Mouse (Mus musculus) cerebellum, adult (tissue): Measurements from ENCODE around the gene Nt5e.

Experiments
- ATAC-seq: cut with Nextera tagmentation; 2 replicates; pipeline ENCODE4 v1.9.2; 2017; ENCODE audit warnings: mild to moderate bottlenecking, moderate library complexity, mixed read lengths; ENCODE audit not compliant: insufficient number of reproducible peaks, low FRiP score, low TSS enrichment

The Nt5e gene

DNA sequence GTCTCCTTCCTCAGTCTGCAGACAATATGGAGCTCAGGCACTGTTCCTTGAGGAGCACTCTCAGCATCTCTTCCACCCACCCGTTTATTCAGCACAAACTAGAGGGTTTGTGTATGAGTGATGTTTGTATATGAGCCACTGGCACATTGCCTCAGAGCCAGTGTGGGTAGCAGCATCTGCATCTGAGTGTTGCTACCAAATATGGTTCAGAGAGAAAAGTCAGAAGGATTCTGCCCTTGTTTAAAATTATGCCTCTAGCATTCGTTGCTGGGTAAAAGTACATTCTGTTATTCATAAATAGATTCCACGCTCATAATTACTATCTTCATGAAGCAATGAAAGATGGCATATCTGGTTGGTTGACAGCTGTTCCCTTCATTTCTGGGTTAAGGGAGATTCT, 15.7 kb downstream of the Nt5e start:
- no peak for ATAC-seq

DNA sequence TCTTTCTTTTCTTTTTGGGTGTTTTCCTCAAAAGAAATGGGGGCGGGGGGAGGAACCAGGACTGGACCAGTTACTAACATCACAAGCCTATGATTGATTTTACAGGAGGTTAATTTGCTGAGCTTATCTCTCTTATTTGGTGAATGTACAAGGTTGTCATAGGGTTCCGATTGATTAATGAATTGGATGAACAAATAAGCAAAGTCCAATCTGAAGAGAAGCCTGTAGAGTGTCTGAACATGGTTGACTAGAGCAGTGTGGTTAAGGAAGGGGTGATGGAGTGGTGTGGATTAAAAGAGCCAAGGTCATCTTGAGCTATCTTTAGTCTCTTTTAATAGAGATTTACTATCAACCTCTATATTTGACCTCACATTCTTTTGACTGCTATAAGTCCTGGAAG, 17.4 kb downstream of the Nt5e start:
- no peak for ATAC-seq

DNA sequence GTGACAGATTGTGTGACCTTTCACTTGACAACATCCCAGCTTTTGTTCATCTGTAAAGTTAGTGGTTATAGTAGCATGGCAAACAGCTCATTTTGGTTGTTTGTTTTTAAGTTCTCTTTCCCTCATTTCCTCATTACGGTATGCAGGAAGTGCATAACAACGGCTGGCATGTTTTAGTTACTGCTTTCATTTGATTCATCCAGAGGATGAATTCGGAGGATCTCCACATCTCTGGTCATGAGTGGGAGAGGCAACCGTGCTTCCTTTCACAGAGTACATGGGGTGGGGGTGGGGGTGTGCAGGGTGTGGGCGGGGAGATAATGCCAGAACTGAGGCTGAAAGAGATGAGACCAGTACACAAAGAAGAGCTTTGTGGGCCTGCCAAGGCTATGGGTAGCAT, 19.9 kb downstream of the Nt5e start:
- no peak for ATAC-seq

- ATAC-seq: no peak
These were observed 21.6 kb downstream of the Nt5e start for GRCm38 (mm10) chr9:88348623-88349022.

- ATAC-seq: no peak
These were observed 23.3 kb downstream of the Nt5e start for GRCm38 (mm10) chr9:88350317-88350716.

DNA sequence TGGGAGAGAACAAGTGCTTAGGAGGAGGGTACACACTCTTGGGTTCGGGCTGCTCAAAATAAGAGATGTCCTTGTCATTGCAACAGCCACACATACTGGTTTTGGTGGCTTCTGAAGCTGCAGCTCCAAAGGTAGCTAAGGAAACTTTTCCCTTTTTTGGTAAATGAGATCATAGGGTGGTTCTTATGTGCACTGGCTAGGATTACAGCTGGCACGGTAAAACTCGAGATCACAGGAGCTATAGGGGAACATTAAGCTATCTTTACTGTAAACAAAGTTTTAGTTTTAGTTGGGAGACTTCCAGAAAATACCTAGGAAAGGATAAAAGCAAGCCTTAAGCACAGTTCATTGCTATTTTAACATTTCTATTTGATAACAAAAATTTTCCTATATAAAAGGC, 24.2 kb downstream of the Nt5e start:
- ATAC-seq: no peak

- no peak for ATAC-seq
These were observed 25.7 kb downstream of the Nt5e start for GRCm38 (mm10) chr9:88352741-88353140.

DNA sequence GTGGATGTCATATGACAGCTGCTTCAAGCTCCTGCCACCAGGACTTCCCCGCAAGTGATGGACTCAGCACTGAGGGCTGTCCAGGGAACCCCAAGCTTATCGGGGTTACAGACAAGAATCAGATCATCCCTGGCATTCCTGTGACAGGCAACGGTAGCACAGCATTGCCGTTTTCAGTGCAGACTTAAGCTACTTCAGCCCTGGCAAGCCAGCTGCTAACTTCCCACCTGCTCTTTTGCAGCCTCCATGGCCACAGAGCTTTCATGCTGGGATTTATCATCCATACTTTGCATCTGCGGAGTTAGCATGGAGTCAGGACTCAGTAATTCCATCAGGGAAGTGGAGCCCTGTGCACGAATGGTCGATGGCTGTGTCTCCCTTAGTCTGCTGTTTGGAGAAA, 26.5 kb downstream of the Nt5e start:
- ATAC-seq: no peak

DNA sequence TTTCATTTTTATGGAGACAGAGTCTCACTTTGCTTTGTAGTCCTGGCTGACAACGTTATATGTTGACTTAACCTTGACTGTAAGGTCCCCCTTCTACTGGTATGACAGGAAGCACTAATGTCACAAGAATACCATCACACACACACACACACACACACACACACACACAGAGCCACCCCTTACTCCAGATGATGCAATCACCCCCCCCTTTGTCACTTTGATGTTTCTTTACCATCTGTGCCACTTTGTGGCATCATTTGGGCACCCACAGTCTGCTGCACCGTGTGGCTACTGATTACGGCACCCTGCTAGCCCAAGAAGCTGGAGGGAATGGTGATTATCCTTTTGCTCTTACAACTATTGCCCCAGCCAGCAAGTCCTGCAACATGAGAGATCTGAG, 30.2 kb downstream of the Nt5e start:
- ATAC-seq: no peak

GRCm38 (mm10) chr9:88359140-88359539, 32.1 kb downstream of the Nt5e start:
- ATAC-seq: no peak

DNA sequence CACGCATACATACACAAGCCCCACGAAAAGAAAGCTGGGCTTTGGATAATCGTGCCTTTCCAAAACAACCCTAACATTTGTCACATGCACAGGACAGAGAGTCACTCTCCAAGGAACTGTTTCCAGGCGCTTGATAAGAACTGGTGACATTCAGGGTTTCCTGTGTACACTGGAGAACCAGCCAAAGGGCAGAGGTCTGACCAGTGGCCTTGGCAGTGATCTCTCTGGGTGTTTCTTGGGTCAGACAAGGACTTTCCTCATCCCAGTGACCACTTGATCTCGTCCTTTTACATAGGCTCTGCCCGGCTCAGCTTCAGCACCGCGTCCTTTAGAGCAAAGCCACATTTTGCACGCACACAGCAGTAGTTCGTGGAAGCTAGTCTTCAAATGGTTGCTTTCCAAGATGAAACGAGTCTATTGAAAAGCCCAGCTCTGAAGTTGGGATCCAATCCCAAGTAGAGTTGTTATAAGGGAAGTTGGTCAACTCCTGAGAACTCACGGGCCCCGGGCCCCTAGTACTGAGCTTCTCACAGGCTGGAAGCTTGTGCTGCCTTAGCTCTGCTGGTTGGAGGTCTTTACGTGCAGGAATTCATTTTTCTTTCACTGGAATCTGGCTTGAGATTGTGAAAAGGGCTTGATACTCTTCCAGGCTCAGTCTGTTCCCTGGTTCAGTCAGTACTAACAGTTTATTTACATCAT, 34.4 kb downstream of the Nt5e start:
- ATAC-seq: no peak

GRCm38 (mm10) chr9:88362055-88362850, 35.3 kb downstream of the Nt5e start:
- ATAC-seq: 0 out of 2 replicates have a peak, but pooled peaks have one; percentile 31

- peak; percentile 95 for ATAC-seq
These were observed 36.1 kb downstream of the Nt5e start for GRCm38 (mm10) chr9:88363102-88363501.

GRCm38 (mm10) chr9:88366308-88366707, 39.3 kb downstream of the Nt5e start:
- ATAC-seq: no peak

DNA sequence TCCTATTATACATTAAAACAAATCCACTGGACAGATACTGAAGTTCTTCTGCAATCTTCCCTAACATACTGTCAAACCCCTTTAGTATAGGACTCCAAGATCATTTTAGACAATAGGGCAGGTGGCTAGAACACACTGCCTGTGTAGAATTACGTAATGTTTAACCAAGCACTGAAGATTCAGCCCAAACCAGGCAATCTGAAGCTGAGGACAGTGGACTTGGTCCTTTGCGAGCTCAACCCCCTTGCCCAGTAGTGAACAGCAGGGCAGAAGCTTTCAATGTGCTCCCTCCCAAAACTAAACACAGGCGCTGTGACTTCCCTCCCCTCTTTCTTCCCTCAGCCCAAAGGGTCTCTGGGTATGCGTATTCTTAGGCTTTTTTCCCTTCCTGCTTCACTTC, 39.8 kb downstream of the Nt5e start:
- no peak for ATAC-seq

DNA sequence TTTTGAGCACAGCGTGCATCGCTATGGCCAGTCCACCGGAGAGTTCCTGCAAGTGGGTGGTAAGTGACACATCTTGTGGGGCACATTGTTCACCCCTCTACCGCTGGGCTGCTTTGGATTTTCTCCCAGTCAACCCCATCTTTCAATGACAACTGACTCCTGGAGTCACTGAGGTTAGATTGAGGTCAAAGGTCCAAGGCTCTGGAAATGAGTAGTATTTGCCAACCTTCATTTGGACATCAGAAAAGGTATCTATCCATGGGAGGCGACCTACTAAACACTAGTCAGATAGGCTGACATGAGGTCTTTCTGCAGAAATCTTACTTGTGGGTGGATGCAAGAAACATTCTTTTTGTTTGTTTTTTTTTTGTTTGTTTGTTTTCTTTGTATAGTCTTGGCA, 40.3 kb downstream of the Nt5e start:
- ATAC-seq: no peak

GRCm38 (mm10) chr9:88367751-88368150, 40.8 kb downstream of the Nt5e start:
- no peak for ATAC-seq

GRCm38 (mm10) chr9:88368476-88368875, 41.5 kb downstream of the Nt5e start:
- no peak for ATAC-seq

- no peak for ATAC-seq
These were observed 42.7 kb downstream of the Nt5e start for GRCm38 (mm10) chr9:88369666-88370065.

DNA sequence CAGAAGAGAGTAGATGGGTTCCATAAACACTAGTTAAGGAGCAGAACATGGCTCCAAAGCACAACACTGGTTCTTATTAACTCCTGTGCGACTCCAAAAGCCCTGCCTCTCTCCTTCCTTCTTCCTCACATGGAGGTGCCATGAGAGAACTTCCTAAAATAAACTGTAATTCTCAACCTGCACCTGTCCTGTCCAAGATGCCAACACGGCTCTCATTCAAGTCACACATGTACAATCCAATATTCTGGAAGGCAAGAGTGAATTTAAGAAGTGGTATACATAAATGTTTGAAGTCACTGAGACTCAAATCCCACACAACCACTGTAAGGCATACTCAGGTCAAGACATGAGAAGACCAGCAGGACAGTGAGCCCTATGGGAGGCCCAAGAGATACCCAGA, 44.2 kb downstream of the Nt5e start:
- no peak for ATAC-seq

DNA sequence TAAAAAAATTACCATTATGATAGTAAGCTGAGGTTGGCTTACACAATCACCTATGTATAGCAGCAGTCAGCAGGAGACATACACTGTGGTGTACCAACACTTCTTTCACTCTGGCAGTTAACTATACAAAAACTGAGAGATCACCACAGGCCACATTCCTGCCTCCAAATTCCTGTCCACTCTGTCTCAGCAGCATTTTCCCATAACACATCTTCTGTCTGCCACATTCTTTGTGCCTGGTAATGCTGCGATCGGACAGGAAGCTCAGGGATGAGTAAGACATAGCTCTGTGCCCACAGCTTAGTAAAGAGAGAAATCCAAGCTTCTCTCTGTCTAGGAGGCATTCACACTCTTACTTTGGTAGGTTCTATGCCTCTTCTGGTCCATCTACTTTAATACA, 46.0 kb downstream of the Nt5e start:
- no peak for ATAC-seq

DNA sequence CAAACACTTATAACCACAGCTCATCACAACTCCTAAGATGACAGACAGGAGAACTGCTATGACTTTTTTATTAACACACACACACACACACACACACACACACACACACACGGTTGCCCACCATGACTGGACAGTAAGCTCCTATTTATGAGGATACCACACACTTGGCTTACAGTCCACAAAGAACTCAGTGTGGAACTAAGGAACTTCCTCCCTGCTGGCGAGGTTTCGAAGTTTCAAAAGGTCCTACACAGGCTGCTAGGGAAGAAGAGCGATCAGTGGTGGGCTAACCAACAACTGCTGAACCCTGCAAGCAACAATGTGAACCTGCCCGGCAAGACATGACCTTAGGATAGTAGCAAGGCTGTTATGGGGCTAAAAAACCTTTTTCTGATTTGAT, 50.5 kb downstream of the Nt5e start:
- no peak for ATAC-seq
